Mouse (Mus musculus) heart, embryonic 15.5 days (tissue): ENCODE results near the gene Rbpjl. TPM values are rescaled to one million over a fixed set of nuclear protein-coding genes. Genes with fewer than 3 reads are reported as not detected.

Experiments
- ATAC-seq: fragments of 200-750 bp; cut with Nextera tagmentation; replicated peaks from 2 replicates; pipeline ENCODE4 v1.8.0; 2017; ENCODE audit warnings: low read depth, moderate TSS enrichment; ENCODE audit not compliant: insufficient number of reproducible peaks, insufficient read depth, low FRiP score
- H3K27ac ChIP-seq: fragments of 300-500 bp; sonication (generic); 2 replicates; pipeline ENCODE4 v1.5.1; 2015; ENCODE audit warnings: mild to moderate bottlenecking, inconsistent platforms
- H3K27me3 ChIP-seq: fragments of 300-500 bp; sonication (generic); 2 replicates; pipeline ENCODE4 v1.6.1; 2015; ENCODE audit warnings: inconsistent platforms
- H3K36me3 ChIP-seq: fragments of 300-500 bp; sonication (generic); 2 replicates; pipeline ENCODE4 v1.6.1; 2015; ENCODE audit warnings: mild to moderate bottlenecking, inconsistent platforms
- H3K4me1 ChIP-seq: fragments of 300-500 bp; sonication (generic); replicated peaks from 2 replicates; pipeline ENCODE4 v1.6.1; 2015; ENCODE audit warnings: inconsistent platforms
- H3K4me2 ChIP-seq: fragments of 300-500 bp; sonication (generic); 2 replicates; pipeline ENCODE4 v1.6.1; 2015; ENCODE audit warnings: inconsistent platforms, mild to moderate bottlenecking, moderate library complexity
- H3K4me3 ChIP-seq: fragments of 300-500 bp; sonication (generic); 2 replicates; pipeline ENCODE4 v1.5.1; 2015; ENCODE audit warnings: mild to moderate bottlenecking, inconsistent platforms
- H3K9ac ChIP-seq: fragments of 300-500 bp; sonication (generic); 2 replicates; pipeline ENCODE4 v1.6.1; 2015; ENCODE audit warnings: mild to moderate bottlenecking, inconsistent platforms
- H3K9me3 ChIP-seq: fragments of 300-500 bp; sonication (generic); replicated peaks from 2 replicates; pipeline ENCODE4 v1.6.1; 2016; ENCODE audit warnings: inconsistent platforms
- WGBS: fragments of 180-500 bp; shearing (Covaris S2); methylation state at CpG from one replicate; pipeline ENCODE4 v1.1.7; 2015; ENCODE audit warnings: mixed read lengths; 5-methylcytosine and 5-hydroxymethylcytosine counted together
- polyA plus RNA-seq: library from polyadenylated mRNA; unstranded; fragments of >200 nt; fragmentation: Nextera tagmentation; extraction: Ambion mirVana; gene quantifications from 2 replicates; pipeline ENCODE4 v1.2.1, GENCODE M21; 2015

The Rbpjl gene
- polyA plus RNA-seq, 1 experiment from 2014 or later, result 0.25 TPM

- WGBS, result 83% methylated on average over 7 of the region's 7 CpGs
- peaks cover 8% of the 10 kb centered on the region; the same call in 1 of the 2 replicates for H3K27me3 ChIP-seq
- ATAC-seq, result no peak
Measured at GRCm38 (mm10) chr2:164421306-164421705, 18.4 kb downstream of the Rbpjl start.

DNA sequence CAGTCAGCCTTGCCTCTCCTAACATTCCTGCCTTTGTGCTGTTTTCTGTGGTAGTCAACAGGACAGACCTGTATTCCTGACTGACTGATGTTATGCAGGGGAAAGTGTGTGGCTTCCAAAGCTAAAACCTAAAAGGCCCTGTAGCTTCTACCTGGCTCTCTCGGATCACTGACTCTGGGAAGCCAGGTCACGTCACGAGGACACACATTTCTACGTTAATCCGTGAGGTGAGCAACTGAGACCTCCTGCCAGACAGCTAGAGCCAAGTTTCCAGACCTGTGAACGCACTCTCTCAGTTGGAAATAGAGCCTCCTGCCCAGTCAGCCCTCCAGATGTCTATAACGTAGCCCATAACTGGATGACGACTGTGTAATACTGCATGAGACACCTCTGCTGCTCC lies 19.0 kb downstream of the Rbpjl start:
- H3K36me3 ChIP-seq, result peaks cover 10% of the 10 kb centered on the region
- H3K27me3 ChIP-seq, result peaks cover 8% of the 10 kb centered on the region; the same call in 1 of the 2 replicates
- no peak overlapping the region for H3K4me2 ChIP-seq
- H3K4me1 ChIP-seq, result no peaks in the 10 kb centered on the region
- no peak for ATAC-seq
- H3K9ac ChIP-seq, result no peak overlapping the region
- no peak overlapping the region; the same call in 1 of the 2 replicates for H3K27ac ChIP-seq
- no peak overlapping the region for H3K4me3 ChIP-seq
- WGBS, result 79% methylated on average over 8 of the region's 8 CpGs
- H3K9me3 ChIP-seq, result no peaks in the 10 kb centered on the region

More at GRCm38 (mm10) chr2:164421306-164421705, 18.4 kb downstream of the Rbpjl start:
- no peaks in the 10 kb centered on the region for H3K4me1 ChIP-seq
- no peak overlapping the region for H3K4me2 ChIP-seq
- H3K9me3 ChIP-seq, result no peaks in the 10 kb centered on the region
- peaks cover 10% of the 10 kb centered on the region for H3K36me3 ChIP-seq
- no peak overlapping the region for H3K9ac ChIP-seq
- H3K27ac ChIP-seq, result no peak overlapping the region
- no peak overlapping the region for H3K4me3 ChIP-seq

GRCm38 (mm10) chr2:164422675-164423393 lies 19.9 kb downstream of the Rbpjl start:
- no peak overlapping the region for H3K4me2 ChIP-seq
- no peak overlapping the region for H3K9ac ChIP-seq
- ATAC-seq, result no peak
- no peaks in the 10 kb centered on the region for H3K9me3 ChIP-seq
- WGBS, result 77% methylated on average over 15 of the region's 15 CpGs
- H3K36me3 ChIP-seq, result peaks cover 10% of the 10 kb centered on the region
- H3K4me3 ChIP-seq, result no peak overlapping the region
- no peaks in the 10 kb centered on the region for H3K4me1 ChIP-seq
- H3K27ac ChIP-seq, result no peak overlapping the region
- peaks cover 6% of the 10 kb centered on the region; the same call in 1 of the 2 replicates for H3K27me3 ChIP-seq

DNA sequence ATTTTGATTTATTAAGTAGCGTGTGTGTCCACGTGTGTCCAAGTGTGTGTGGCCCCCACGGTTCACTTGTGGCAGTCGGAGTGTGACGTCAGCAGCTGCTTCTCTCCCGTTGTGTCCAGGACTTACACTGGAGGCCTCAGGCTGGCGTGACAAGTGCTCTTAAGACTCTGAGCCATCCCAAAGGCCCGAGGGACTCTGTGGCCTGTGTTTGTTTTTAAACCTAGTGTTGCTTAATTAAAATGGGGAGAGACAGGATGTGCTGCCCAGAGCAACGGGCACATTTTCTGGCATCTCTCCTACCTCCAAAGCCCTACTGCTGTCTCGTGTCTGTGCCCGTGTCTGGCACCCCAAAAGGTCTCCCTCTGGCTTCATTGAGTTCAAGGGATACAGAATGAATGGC lies 20.5 kb downstream of the Rbpjl start:
- 88% methylated on average over 11 of the region's 11 CpGs for WGBS
- Histone ChIP-seq H3K27me3 (peaks cover 5% of the 10 kb centered on the region; the same call in 1 of the 2 replicates), H3K36me3 (peaks cover 10% of the 10 kb centered on the region), H3K27ac (no peak overlapping the region), H3K9ac (no peak overlapping the region), H3K4me2 (no peak overlapping the region), H3K9me3 (no peaks in the 10 kb centered on the region), H3K4me1 (no peaks in the 10 kb centered on the region), H3K4me3 (no peak overlapping the region)
- ATAC-seq, result no peak

- no peak overlapping the region for H3K4me2 ChIP-seq
- 87% methylated on average over 8 of the region's 8 CpGs for WGBS
- peaks cover 10% of the 10 kb centered on the region for H3K36me3 ChIP-seq
- H3K27me3 ChIP-seq, result no peaks in the 10 kb centered on the region
- no peak overlapping the region for H3K9ac ChIP-seq
- no peaks in the 10 kb centered on the region for H3K4me1 ChIP-seq
- no peak for ATAC-seq
- no peak overlapping the region for H3K27ac ChIP-seq
- no peaks in the 10 kb centered on the region for H3K9me3 ChIP-seq
- no peak overlapping the region for H3K4me3 ChIP-seq
Measured at GRCm38 (mm10) chr2:164424406-164424805, 21.5 kb downstream of the Rbpjl start.

- Histone ChIP-seq H3K4me2 (no peak overlapping the region), H3K9ac (no peak overlapping the region), H3K36me3 (peaks cover 10% of the 10 kb centered on the region), H3K4me3 (no peak overlapping the region), H3K27ac (no peak overlapping the region), H3K9me3 (no peaks in the 10 kb centered on the region), H3K4me1 (peaks cover under 1% of the 10 kb centered on the region), H3K27me3 (no peaks in the 10 kb centered on the region)
- WGBS, result 81% methylated on average over 5 of the region's 5 CpGs
- no peak for ATAC-seq
Measured at GRCm38 (mm10) chr2:164425401-164425800, 22.5 kb downstream of the Rbpjl start.

DNA sequence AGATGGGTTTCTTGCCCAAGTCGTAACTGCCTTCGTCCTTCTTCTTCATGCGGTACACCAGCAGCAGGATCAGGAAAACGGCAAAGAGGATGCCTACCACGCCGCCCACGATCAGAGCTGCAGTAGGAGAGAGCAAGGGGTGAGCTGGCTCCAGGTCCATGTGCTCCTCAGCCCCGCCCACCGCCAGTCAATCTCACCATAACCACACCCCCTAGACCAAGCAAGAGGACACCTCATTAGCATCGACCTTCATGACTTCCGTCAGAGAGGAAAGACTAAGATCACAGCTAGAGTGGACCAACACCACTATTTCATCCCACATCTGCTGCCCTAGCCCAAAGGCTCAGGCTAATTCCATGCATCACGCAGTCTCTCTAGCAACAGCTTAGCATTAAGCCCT lies 23.2 kb downstream of the Rbpjl start:
- H3K27me3 ChIP-seq, result no peaks in the 10 kb centered on the region
- no peak for ATAC-seq
- peaks cover 8% of the 10 kb centered on the region for H3K4me1 ChIP-seq
- H3K4me2 ChIP-seq, result no peak overlapping the region
- H3K9ac ChIP-seq, result no peak overlapping the region
- H3K9me3 ChIP-seq, result no peaks in the 10 kb centered on the region
- WGBS, result 24% methylated on average over 12 of the region's 12 CpGs
- peaks cover 10% of the 10 kb centered on the region for H3K36me3 ChIP-seq
- no peak overlapping the region for H3K4me3 ChIP-seq
- H3K27ac ChIP-seq, result no peak overlapping the region

DNA sequence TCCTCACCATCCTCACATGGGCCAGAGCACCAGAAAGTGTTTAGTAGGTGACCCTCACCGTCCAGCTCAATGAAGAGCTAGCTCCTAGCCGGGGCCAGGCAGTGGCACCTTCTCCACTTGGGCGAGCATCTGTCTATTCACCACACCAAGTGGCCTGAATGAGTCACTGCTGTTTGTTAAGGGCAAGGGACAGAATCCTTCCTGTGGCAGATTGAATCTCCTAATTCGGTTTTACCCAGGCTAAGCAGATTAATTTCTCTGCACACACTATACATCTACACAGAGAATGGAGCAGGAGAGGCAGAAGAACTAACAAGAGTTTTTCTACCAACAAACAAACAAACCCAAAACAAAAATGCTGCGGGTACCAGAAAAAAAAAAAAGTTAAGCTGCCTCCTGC lies 24.0 kb downstream of the Rbpjl start:
- H3K27ac ChIP-seq, result no peak overlapping the region
- 74% methylated on average over 5 of the region's 5 CpGs for WGBS
- no peak overlapping the region for H3K9ac ChIP-seq
- H3K9me3 ChIP-seq, result no peaks in the 10 kb centered on the region
- H3K4me3 ChIP-seq, result no peak overlapping the region
- H3K4me2 ChIP-seq, result no peak overlapping the region
- peaks cover 10% of the 10 kb centered on the region for H3K36me3 ChIP-seq
- no peak for ATAC-seq
- peaks cover 14% of the 10 kb centered on the region for H3K4me1 ChIP-seq
- no peaks in the 10 kb centered on the region for H3K27me3 ChIP-seq

DNA sequence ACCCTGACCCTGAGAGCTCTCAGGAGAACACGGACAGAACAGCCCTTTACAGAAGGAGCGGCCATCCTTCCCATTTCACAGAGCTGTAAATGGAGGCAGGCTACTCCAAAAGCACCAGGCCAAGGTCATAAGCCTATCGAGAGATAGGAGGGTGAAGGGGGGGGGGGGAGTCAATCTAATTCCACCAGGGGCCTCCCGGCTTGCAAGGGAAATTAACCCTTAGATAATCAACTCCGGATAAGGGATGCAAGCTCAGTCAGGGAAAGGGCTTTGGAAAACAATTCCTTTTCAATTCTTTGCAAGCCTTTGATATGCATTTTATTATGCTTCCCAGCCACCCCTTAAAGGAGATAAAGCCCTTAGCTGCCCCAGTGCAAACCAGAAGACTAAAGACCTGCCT lies 25.5 kb downstream of the Rbpjl start:
- ATAC-seq, result no peak
- 43% methylated on average over 5 of the region's 5 CpGs for WGBS
- Histone ChIP-seq H3K27ac (no peak overlapping the region), H3K36me3 (peaks cover 10% of the 10 kb centered on the region), H3K9me3 (no peaks in the 10 kb centered on the region), H3K4me2 (no peak overlapping the region), H3K27me3 (no peaks in the 10 kb centered on the region), H3K4me3 (no peak overlapping the region), H3K9ac (no peak overlapping the region), H3K4me1 (peaks cover 29% of the 10 kb centered on the region)

DNA sequence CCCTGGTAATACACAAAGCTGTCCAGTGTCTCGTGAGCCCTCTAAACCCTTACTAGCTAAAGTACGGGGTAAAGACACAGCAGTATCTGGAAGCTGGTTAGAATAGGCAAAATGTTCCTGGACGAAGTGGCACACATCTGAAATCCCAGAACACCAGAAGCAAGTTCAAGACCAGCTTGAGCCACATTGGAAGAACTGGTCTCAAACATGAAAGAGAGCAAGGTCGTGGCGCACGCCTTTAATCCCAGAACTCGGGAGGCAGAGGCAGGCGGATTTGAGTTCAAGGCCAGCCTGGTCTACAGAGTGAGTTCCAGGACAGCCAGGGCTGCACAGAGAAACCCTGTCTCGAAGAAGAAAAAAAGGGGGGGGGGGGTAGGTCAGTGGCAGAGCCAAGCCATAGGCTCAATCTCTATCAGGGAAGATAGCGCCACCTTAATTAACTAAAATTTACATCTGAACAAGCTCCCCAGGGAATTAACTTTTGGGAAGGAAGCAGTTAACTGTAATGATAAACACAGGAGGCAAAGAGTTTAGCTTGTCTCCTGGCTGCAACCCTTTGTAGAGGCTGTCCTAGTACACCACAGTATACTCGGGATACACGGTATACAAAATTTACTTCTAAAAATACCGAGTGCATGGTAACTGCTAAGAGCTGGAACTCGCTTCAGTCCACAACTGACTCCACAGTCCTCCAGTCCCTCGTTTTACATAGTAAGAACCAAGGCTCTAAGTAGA lies 27.1 kb downstream of the Rbpjl start:
- H3K27ac ChIP-seq, result no peak overlapping the region
- whole genome bisulfite sequencing, result 55% methylated on average over 15 of the region's 15 CpGs

DNA sequence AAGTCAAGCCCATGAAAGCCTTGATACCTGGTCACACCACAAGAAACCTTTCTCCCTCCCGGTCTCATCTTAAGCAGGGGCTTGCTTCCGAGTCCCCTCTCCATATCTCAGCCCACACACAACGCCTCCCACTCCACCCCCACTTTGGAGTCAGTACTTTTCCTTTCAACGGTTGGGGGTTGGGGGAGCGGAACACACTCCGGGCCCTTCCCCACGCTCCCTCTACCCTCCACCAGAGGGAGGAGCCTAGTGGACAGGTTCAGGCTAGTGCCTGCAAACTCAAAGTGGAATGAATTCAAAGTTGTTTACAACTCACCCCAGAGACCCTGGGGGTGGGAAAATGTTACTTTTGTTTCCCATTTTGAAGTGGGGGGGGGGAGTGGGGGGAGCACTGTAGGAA lies 27.8 kb downstream of the Rbpjl start:
- Histone ChIP-seq H3K4me3 (no peak overlapping the region), H3K4me1 (peaks cover 40% of the 10 kb centered on the region), H3K9me3 (no peaks in the 10 kb centered on the region), H3K27ac (no peak overlapping the region), H3K4me2 (0 out of 2 replicates have a peak overlapping the region, but pooled peaks have one; percentile 3), H3K9ac (no peak overlapping the region), H3K27me3 (no peaks in the 10 kb centered on the region), H3K36me3 (no peaks in the 10 kb centered on the region; the same call in 1 of the 2 replicates)
- ATAC-seq, result no peak
- 12% methylated on average over 7 of the region's 7 CpGs for WGBS

More for the DNA sequence above, 27.1 kb downstream of the Rbpjl start:
- no peak for ATAC-seq
- Histone ChIP-seq H3K36me3 (no peaks in the 10 kb centered on the region; the same call in 1 of the 2 replicates), H3K4me3 (no peak overlapping the region), H3K4me2 (no peak overlapping the region), H3K27me3 (no peaks in the 10 kb centered on the region), H3K9ac (no peak overlapping the region), H3K4me1 (peaks cover 33% of the 10 kb centered on the region), H3K9me3 (no peaks in the 10 kb centered on the region)
